Mouse (Mus musculus) spleen, postnatal 10 days (tissue): ENCODE results near the gene Gbe1.

Experiments
- DNase-seq, 2 experiments: peaks; one replicate each; pipeline ENCODE4 v3.0.0; 2021 to 2022; ENCODE audit warnings: low spot score in 2 of 2

The Gbe1 gene

GRCm38 (mm10) chr16:70313886-70314577 is at the start of gene Gbe1:
Gbe1 (plus strand) TSS chr16:70313949.
- peak; percentile 80 to 88 for DNase-seq

GRCm38 (mm10) chr16:70310691-70311090 is 3.1 kb upstream of the Gbe1 start:
- DNase-seq = no peak

- no peak for DNase-seq
These were observed 258 bp upstream of the Gbe1 start for GRCm38 (mm10) chr16:70313496-70313885.

GRCm38 (mm10) chr16:70314578-70314930 is 805 bp downstream of the Gbe1 start:
- no peak for DNase-seq

GRCm38 (mm10) chr16:70315261-70315660 is 1.5 kb downstream of the Gbe1 start:
- DNase-seq = no peak

GRCm38 (mm10) chr16:70315862-70316390 is 2.2 kb downstream of the Gbe1 start:
- DNase-seq = no peak

- no peak for DNase-seq
These were observed 5.6 kb downstream of the Gbe1 start for GRCm38 (mm10) chr16:70319388-70319787.

GRCm38 (mm10) chr16:70320612-70321280 is 7.0 kb downstream of the Gbe1 start:
- DNase-seq = no peak

- peak in 1 of 2 experiments; percentile 17 for DNase-seq
These were observed 12.7 kb downstream of the Gbe1 start for GRCm38 (mm10) chr16:70326339-70326948.

GRCm38 (mm10) chr16:70328566-70328965 is 14.8 kb downstream of the Gbe1 start:
- DNase-seq = no peak

GRCm38 (mm10) chr16:70329036-70329435 is 15.3 kb downstream of the Gbe1 start:
- no peak for DNase-seq

- no peak for DNase-seq
These were observed 15.7 kb downstream of the Gbe1 start for GRCm38 (mm10) chr16:70329471-70329870.

GRCm38 (mm10) chr16:70330007-70330406 is 16.3 kb downstream of the Gbe1 start:
- DNase-seq = no peak

GRCm38 (mm10) chr16:70330626-70331275 is 17.0 kb downstream of the Gbe1 start:
- DNase-seq = no peak

GRCm38 (mm10) chr16:70334812-70335211 is 21.1 kb downstream of the Gbe1 start:
- DNase-seq = no peak

GRCm38 (mm10) chr16:70335472-70335871 is 21.7 kb downstream of the Gbe1 start:
- DNase-seq = no peak

- no peak for DNase-seq
These were observed 23.9 kb downstream of the Gbe1 start for GRCm38 (mm10) chr16:70337661-70338060.

- DNase-seq = no peak
These were observed 30.7 kb downstream of the Gbe1 start for GRCm38 (mm10) chr16:70344496-70344895.

- no peak for DNase-seq
These were observed 31.9 kb downstream of the Gbe1 start for GRCm38 (mm10) chr16:70345607-70346006.

- no peak for DNase-seq
These were observed 36.3 kb downstream of the Gbe1 start for GRCm38 (mm10) chr16:70350011-70350410.

- no peak for DNase-seq
These were observed 38.0 kb downstream of the Gbe1 start for GRCm38 (mm10) chr16:70351641-70352280.

GRCm38 (mm10) chr16:70352571-70352970 is 38.8 kb downstream of the Gbe1 start:
- no peak for DNase-seq
